Mouse (Mus musculus) cerebellum, adult 8-10 months (tissue): ENCODE measurements around the gene Cgas.
"Not testable (repeated sequence)": the region's sequence is repeated elsewhere in the genome, so short reads cannot be mapped to it uniquely, and the experiment has no call there.

Experiments used
- DNase-seq: peaks from one replicate; pipeline ENCODE4 v3.0.0; 2022

The Cgas gene

GRCm38 (mm10) chr9:78442579-78443392 is at the start of gene Cgas:
Cgas (minus strand) TSS chr9:78443237.
- DNase-seq, result no peak

GRCm38 (mm10) chr9:78492254-78492653 is 49.2 kb upstream of the Cgas start:
- no peak for DNase-seq

- no peak for DNase-seq
Measured at GRCm38 (mm10) chr9:78491169-78491568, 48.1 kb upstream of the Cgas start.

GRCm38 (mm10) chr9:78488890-78489420 is 45.9 kb upstream of the Cgas start, which contains the start of gene Eef1a1:
Eef1a1 (minus strand) TSS chr9:78489151.
- peak; percentile 45 for DNase-seq

- DNase-seq, result not testable (repeated sequence)
Measured at GRCm38 (mm10) chr9:78488021-78488420, 45.0 kb upstream of the Cgas start.

- DNase-seq, result no peak
Measured at GRCm38 (mm10) chr9:78484660-78485059, 41.6 kb upstream of the Cgas start.

- DNase-seq, result no peak
Measured at GRCm38 (mm10) chr9:78482386-78482785, 39.3 kb upstream of the Cgas start.

- DNase-seq, result peak; percentile 93
Measured at GRCm38 (mm10) chr9:78481423-78482331, 38.6 kb upstream of the Cgas start.

- DNase-seq, result peak; percentile 66
Measured at GRCm38 (mm10) chr9:78480706-78481358, 37.8 kb upstream of the Cgas start.

GRCm38 (mm10) chr9:78480227-78480626 is 37.2 kb upstream of the Cgas start:
- DNase-seq, result not testable (repeated sequence)

GRCm38 (mm10) chr9:78479308-78479707 is 36.3 kb upstream of the Cgas start:
- not testable (repeated sequence) for DNase-seq

- DNase-seq, result not testable (repeated sequence)
Measured at GRCm38 (mm10) chr9:78478009-78478605, 35.1 kb upstream of the Cgas start.

GRCm38 (mm10) chr9:78477021-78477551 is 34.0 kb upstream of the Cgas start:
- no peak for DNase-seq

- no peak for DNase-seq
Measured at GRCm38 (mm10) chr9:78476531-78477020, 33.5 kb upstream of the Cgas start.

- DNase-seq, result no peak
Measured at GRCm38 (mm10) chr9:78475873-78476272, 32.8 kb upstream of the Cgas start.

- no peak for DNase-seq
Measured at GRCm38 (mm10) chr9:78475383-78475780, 32.3 kb upstream of the Cgas start.

- DNase-seq, result no peak
Measured at GRCm38 (mm10) chr9:78474771-78475382, 31.8 kb upstream of the Cgas start.

- no peak for DNase-seq
Measured at GRCm38 (mm10) chr9:78474270-78474669, 31.2 kb upstream of the Cgas start.

GRCm38 (mm10) chr9:78473588-78473987 is 30.6 kb upstream of the Cgas start:
- no peak for DNase-seq

GRCm38 (mm10) chr9:78465725-78466124 is 22.7 kb upstream of the Cgas start:
- no peak for DNase-seq

- no peak for DNase-seq
Measured at GRCm38 (mm10) chr9:78463337-78463736, 20.3 kb upstream of the Cgas start.
